Mouse (Mus musculus): ENCODE measurements around the gene Carmil3.

GRCm38 (mm10) chr14:55520451-55521361 is 30.3 kb downstream of the Carmil3 start:
- TF ChIP-seq CTCF (IDR thresholded peaks at IDR 0.05; ENCODE audit: extremely low read depth, insufficient read depth, insufficient read length, insufficient replicate concordance): no peak
- no peak for TF ChIP-seq POLR2A (IDR thresholded peaks at IDR 0.05; ENCODE audit: low read depth, low read length)

Measured in spleen, adult 2 months (tissue).